Mouse (Mus musculus): ENCODE data around the gene Bnc1.

- TF ChIP-seq CTCF (IDR thresholded peaks at IDR 0.05; ENCODE audit: extremely low read depth, insufficient read depth, low read length) (no peak), POLR2A (IDR thresholded peaks at IDR 0.05; ENCODE audit: extremely low read depth, insufficient read depth, low read length) (no peak)
Measured at GRCm38 (mm10) chr7:81945398-81945797, 46.7 kb downstream of the Bnc1 start.

All from cortical plate, adult 2 months (tissue).